Mouse (Mus musculus) heart, postnatal 25 days (tissue): ENCODE results near the gene C2cd6. TPM values are rescaled to one million over a fixed set of nuclear protein-coding genes. Genes with fewer than 3 reads are reported as not detected.

ENCODE experiments used
- total RNA-seq, 2 experiments: library from RNA; stranded (reverse); gene quantifications; 2 replicates each; pipeline ENCODE4 v1.2.3; 2021

Gene C2cd6
- total RNA-seq, 2 experiments from 2014 or later, result not detected

Other genes with a start within 250 kb of the C2cd6 start
- 100 to 1,000 TPM; 185 to 192 TPM for gene Trak2, start 121.5 kb downstream of the C2cd6 start, total RNA-seq
- gene Stradb, start 121.4 kb downstream of the C2cd6 start, total RNA-seq, result 10 to 100 TPM; 55.0 to 57.1 TPM
- gene Tmem237, start 25.5 kb upstream of the C2cd6 start, total RNA-seq, result 1 to 10 TPM; 3.8 to 4.0 TPM
- under 1 TPM; 0.08 to 0.23 TPM for gene Mpp4, start 68.5 kb upstream of the C2cd6 start, total RNA-seq
- gene Als2, start 142.3 kb upstream of the C2cd6 start, total RNA-seq, result 10 to 100 TPM in 1 of 2 experiments, 1 to 10 TPM in 1; 7.8 to 11.6 TPM
- not detected for gene Cdk15, start 162.0 kb upstream of the C2cd6 start, total RNA-seq